Mouse (Mus musculus): Measurements from ENCODE around the gene Csmd2.
A peak's percentile ranks its signal among the peaks of the same experiment; 100 is the strongest.
"Not testable (repeated sequence)": the region's sequence is repeated elsewhere in the genome, so short reads cannot be mapped to it uniquely, and the experiment has no call there.

Csmd2 gene

GRCm38 (mm10) chr4:128543378-128543777 is 555.7 kb downstream of the Csmd2 start:
- no peak for DNase-seq

- DNase-seq = not testable (repeated sequence)
Observed at GRCm38 (mm10) chr4:128543956-128544486, 556.4 kb downstream of the Csmd2 start.

GRCm38 (mm10) chr4:128550756-128551155 is 563.1 kb downstream of the Csmd2 start:
- DNase-seq = no peak

- no peak for DNase-seq
Observed at GRCm38 (mm10) chr4:128554198-128554597, 566.5 kb downstream of the Csmd2 start.

- DNase-seq = no peak
Observed at GRCm38 (mm10) chr4:128560327-128560726, 572.7 kb downstream of the Csmd2 start.

- DNase-seq = no peak
Observed at GRCm38 (mm10) chr4:128575811-128576210, 588.2 kb downstream of the Csmd2 start.

GRCm38 (mm10) chr4:128579182-128579581 is 591.5 kb downstream of the Csmd2 start:
- peak; percentile 52 to 60 for DNase-seq

GRCm38 (mm10) chr4:128593286-128593685 is 605.6 kb downstream of the Csmd2 start:
- DNase-seq = no peak

- DNase-seq = peak in 1 of 2 experiments; percentile 30
Observed at GRCm38 (mm10) chr4:128594062-128594461, 606.4 kb downstream of the Csmd2 start.

- no peak for DNase-seq
Observed at GRCm38 (mm10) chr4:128597801-128598560, 610.3 kb downstream of the Csmd2 start.

GRCm38 (mm10) chr4:128606586-128606985 is 618.9 kb downstream of the Csmd2 start:
- DNase-seq = no peak

- DNase-seq = no peak
Observed at GRCm38 (mm10) chr4:128607661-128608060, 620.0 kb downstream of the Csmd2 start.

GRCm38 (mm10) chr4:128609276-128609924 is 621.7 kb downstream of the Csmd2 start:
- DNase-seq = no peak

GRCm38 (mm10) chr4:128609925-128610402 is 622.3 kb downstream of the Csmd2 start, which contains the start of gene Zscan20:
Gene Zscan20, minus strand, starts transcription at chr4:128610098.
- DNase-seq = peak; percentile 91 to 97

GRCm38 (mm10) chr4:128610706-128611105 is 623.0 kb downstream of the Csmd2 start:
- peak in 1 of 2 experiments; percentile 35 for DNase-seq

GRCm38 (mm10) chr4:128611726-128612125 is 624.1 kb downstream of the Csmd2 start:
- not testable (repeated sequence) for DNase-seq

- DNase-seq = peak in 1 of 2 experiments; percentile 27
Observed at GRCm38 (mm10) chr4:128613326-128613725, 625.7 kb downstream of the Csmd2 start.

- DNase-seq = peak; percentile 41 to 45
Observed at GRCm38 (mm10) chr4:128615761-128616160, 628.1 kb downstream of the Csmd2 start.
